Comparison of ENCODE assay signal across 8 mouse cellular contexts in genomic region chr4:128947326-128947933, GRCm38 (mm10). TPM values are rescaled to one million over a fixed set of nuclear protein-coding genes. Genes with fewer than 3 reads are reported as not detected.
DNase-seq lines count a peak whose midpoint lies in the region; ATAC-seq and TF ChIP-seq lines count a peak whose summit lies in the region.

No protein-coding gene starts in this region.

- ATAC-seq in heart, embryonic 11.5 days (replicated peaks; ENCODE audit: insufficient number of reproducible peaks, low FRiP score, low TSS enrichment) = no peak
- no peak; the same call in 1 of the 2 replicates for ATAC-seq in G1E (ENCODE audit: extremely low read depth, insufficient number of reproducible peaks, low FRiP score, poor library complexity, severe bottlenecking)
- ATAC-seq in forebrain, embryonic 14.5 days = peak; percentile 46; the same call in 1 of the 2 replicates
- no peak for ATAC-seq in liver, embryonic 16.5 days (ENCODE audit: low read depth)

- no peaks in the 10 kb centered on the region for H3K36me3 ChIP-seq in heart, embryonic 11.5 days (ENCODE audit: control insufficient read depth, insufficient read depth, low read length)
- no peaks in the 10 kb centered on the region for H3K36me3 ChIP-seq in G1E (replicated peaks)
- H3K36me3 ChIP-seq in forebrain, embryonic 14.5 days (ENCODE audit: control insufficient read depth, insufficient read depth, low read length) = no peaks in the 10 kb centered on the region
- H3K36me3 ChIP-seq in liver, embryonic 16.5 days (ENCODE audit: control insufficient read depth, insufficient read depth) = no peaks in the 10 kb centered on the region

- H3K4me2 ChIP-seq in heart, embryonic 11.5 days = peak overlapping the region; percentile 21; the same call in 1 of the 2 replicates
- H3K4me2 ChIP-seq in forebrain, embryonic 14.5 days (ENCODE audit: low read length) = no peak overlapping the region
- peak overlapping the region; percentile 17; the same call in 1 of the 2 replicates for H3K4me2 ChIP-seq in liver, embryonic 16.5 days (ENCODE audit: low read depth, low read length)

- TF ChIP-seq CTCF in G1E (IDR thresholded peaks at IDR 0.05; ENCODE audit: low read depth, low read length) = no peak

- WGBS in heart, embryonic 11.5 days (ENCODE audit: insufficient replicate concordance) = 15% methylated on average over 18 of the region's 18 CpGs
- WGBS in forebrain, embryonic 14.5 days = 15% methylated on average over 18 of the region's 18 CpGs
- 13% methylated on average over 18 of the region's 18 CpGs for WGBS in liver, embryonic 16.5 days (ENCODE audit: insufficient replicate concordance)

- H3K27ac ChIP-seq in heart, embryonic 11.5 days (ENCODE audit: low read depth, low read length) = no peak overlapping the region
- H3K27ac ChIP-seq in forebrain, embryonic 14.5 days (ENCODE audit: low read depth, low read length) = no peak overlapping the region
- no peak overlapping the region for H3K27ac ChIP-seq in liver, embryonic 16.5 days (ENCODE audit: low read length)

- no peak overlapping the region for H3K9ac ChIP-seq in heart, embryonic 11.5 days (ENCODE audit: low read depth, low read length)
- peak overlapping the region; percentile 25; the same call in 1 of the 2 replicates for H3K9ac ChIP-seq in forebrain, embryonic 14.5 days (ENCODE audit: low read length)
- H3K9ac ChIP-seq in liver, embryonic 16.5 days (ENCODE audit: low read depth, low read length) = no peak overlapping the region

- DNase-seq in heart, adult 8-10 months (ENCODE audit: low spot score) = no peak
- DNase-seq in G1E (ENCODE audit: low spot score) = no peak
- DNase-seq in forebrain, embryonic 14.5 days (ENCODE audit: low spot score) = no peak
- DNase-seq in thymus, adult 18-20 months = no peak
- DNase-seq in left cerebral cortex, postnatal 25 days (ENCODE audit: low spot score in 2 of 2) = no peak
- DNase-seq in B cell, adult 2 months = no peak

- H3K27me3 ChIP-seq in heart, embryonic 11.5 days (ENCODE audit: control insufficient read depth, insufficient read depth, low read length) = no peaks in the 10 kb centered on the region
- peaks cover 12% of the 10 kb centered on the region for H3K27me3 ChIP-seq in G1E (ENCODE audit: insufficient read depth, low read length)
- H3K27me3 ChIP-seq in forebrain, embryonic 14.5 days (replicated peaks; ENCODE audit: control insufficient read depth, insufficient read depth, low read length) = no peaks in the 10 kb centered on the region
- no peaks in the 10 kb centered on the region for H3K27me3 ChIP-seq in liver, embryonic 16.5 days (ENCODE audit: control insufficient read depth, insufficient read depth, low read depth, low read length)

- H3K9me3 ChIP-seq in heart, embryonic 11.5 days (replicated peaks; ENCODE audit: control insufficient read depth, low read length) = no peaks in the 10 kb centered on the region
- no peaks in the 10 kb centered on the region for H3K9me3 ChIP-seq in G1E (replicated peaks)
- no peaks in the 10 kb centered on the region for H3K9me3 ChIP-seq in forebrain, embryonic 14.5 days (replicated peaks; ENCODE audit: control insufficient read depth, low read length)
- H3K9me3 ChIP-seq in liver, embryonic 16.5 days (replicated peaks; ENCODE audit: control insufficient read depth, low read length) = no peaks in the 10 kb centered on the region

- H3K4me1 ChIP-seq in heart, embryonic 11.5 days (ENCODE audit: control insufficient read depth, insufficient read depth, low read length) = no peaks in the 10 kb centered on the region
- peaks cover 16% of the 10 kb centered on the region for H3K4me1 ChIP-seq in G1E (ENCODE audit: insufficient read depth, low read depth, low read length)
- H3K4me1 ChIP-seq in forebrain, embryonic 14.5 days (ENCODE audit: control insufficient read depth, insufficient read depth, low read length) = peaks cover 3% of the 10 kb centered on the region; the same call in 1 of the 2 replicates
- peaks cover 12% of the 10 kb centered on the region for H3K4me1 ChIP-seq in liver, embryonic 16.5 days (ENCODE audit: control insufficient read depth, low read depth, low read length)

- H3K4me3 ChIP-seq in heart, embryonic 11.5 days (ENCODE audit: low read depth, low read length) = no peak overlapping the region
- H3K4me3 ChIP-seq in G1E (ENCODE audit: low read depth, low read length) = peak overlapping the region; percentile 25; the same call in 1 of the 2 replicates
- no peak overlapping the region for H3K4me3 ChIP-seq in forebrain, embryonic 14.5 days (ENCODE audit: low read depth, low read length)
- no peak overlapping the region for H3K4me3 ChIP-seq in liver, embryonic 16.5 days (ENCODE audit: low read depth, low read length)

- intact Hi-C loops in left cerebral cortex, postnatal 25 days (cut with DNase I) = no loop called here

RNA-seq across cellular contexts. Expression of gene Azin2, which starts 14.8 kb away (rescaled TPM):
- 4.1 and 4.6 TPM in 2 replicates for polyA plus RNA-seq in heart, embryonic 11.5 days (2014; fragmentation: Nextera tagmentation; extraction: Ambion mirVana)
- total RNA-seq in heart, adult 8-10 months (2022) = 1 to 10 TPM; 2.5 to 5.5 (median 3.2) TPM
- not detected in 2 replicates for total RNA-seq in G1E (2014; fragmentation: Nextera tagmentation)
- not detected in 2 replicates for total RNA-seq in G1E (2017)
- polyA plus RNA-seq in G1E (2012) = not detected in 2 replicates
- polyA plus RNA-seq in forebrain, embryonic 14.5 days (2014; fragmentation: Nextera tagmentation; extraction: Ambion mirVana) = 10.6 and 11.7 TPM in 2 replicates
- 0.71 and 0.76 TPM in 2 replicates for polyA plus RNA-seq in liver, embryonic 16.5 days (2015; fragmentation: Nextera tagmentation; extraction: Ambion mirVana)
- 10 to 100 TPM; 48.8 to 51.4 TPM for total RNA-seq in left cerebral cortex, postnatal 25 days (2021)

RNA-seq across cellular contexts. Expression of gene Ak2, which starts 44.3 kb away (rescaled TPM):
- 139 and 147 TPM in 2 replicates for polyA plus RNA-seq in heart, embryonic 11.5 days (2014; fragmentation: Nextera tagmentation; extraction: Ambion mirVana)
- total RNA-seq in heart, adult 8-10 months (2022) = 10 to 100 TPM; 58.0 to 66.2 (median 62.3) TPM
- total RNA-seq in G1E (2014; fragmentation: Nextera tagmentation) (103 TPM in 2 replicates), G1E (2017) (209 and 214 TPM in 2 replicates)
- 166 and 196 TPM in 2 replicates for polyA plus RNA-seq in G1E (2012)
- 89.2 and 93.6 TPM in 2 replicates for polyA plus RNA-seq in forebrain, embryonic 14.5 days (2014; fragmentation: Nextera tagmentation; extraction: Ambion mirVana)
- polyA plus RNA-seq in liver, embryonic 16.5 days (2015; fragmentation: Nextera tagmentation; extraction: Ambion mirVana) = 106 and 116 TPM in 2 replicates
- total RNA-seq in left cerebral cortex, postnatal 25 days (2021) = 10 to 100 TPM; 24.8 to 26.5 TPM
